Mouse (Mus musculus): ENCODE data around the gene Cox10. TPM values are rescaled to one million over a fixed set of nuclear protein-coding genes. Genes with fewer than 3 reads are reported as not detected.

The Cox10 gene
- total and polyA plus RNA-seq, 3 experiments: 23.4 to 60.3 (median 35.2) TPM

DNA sequence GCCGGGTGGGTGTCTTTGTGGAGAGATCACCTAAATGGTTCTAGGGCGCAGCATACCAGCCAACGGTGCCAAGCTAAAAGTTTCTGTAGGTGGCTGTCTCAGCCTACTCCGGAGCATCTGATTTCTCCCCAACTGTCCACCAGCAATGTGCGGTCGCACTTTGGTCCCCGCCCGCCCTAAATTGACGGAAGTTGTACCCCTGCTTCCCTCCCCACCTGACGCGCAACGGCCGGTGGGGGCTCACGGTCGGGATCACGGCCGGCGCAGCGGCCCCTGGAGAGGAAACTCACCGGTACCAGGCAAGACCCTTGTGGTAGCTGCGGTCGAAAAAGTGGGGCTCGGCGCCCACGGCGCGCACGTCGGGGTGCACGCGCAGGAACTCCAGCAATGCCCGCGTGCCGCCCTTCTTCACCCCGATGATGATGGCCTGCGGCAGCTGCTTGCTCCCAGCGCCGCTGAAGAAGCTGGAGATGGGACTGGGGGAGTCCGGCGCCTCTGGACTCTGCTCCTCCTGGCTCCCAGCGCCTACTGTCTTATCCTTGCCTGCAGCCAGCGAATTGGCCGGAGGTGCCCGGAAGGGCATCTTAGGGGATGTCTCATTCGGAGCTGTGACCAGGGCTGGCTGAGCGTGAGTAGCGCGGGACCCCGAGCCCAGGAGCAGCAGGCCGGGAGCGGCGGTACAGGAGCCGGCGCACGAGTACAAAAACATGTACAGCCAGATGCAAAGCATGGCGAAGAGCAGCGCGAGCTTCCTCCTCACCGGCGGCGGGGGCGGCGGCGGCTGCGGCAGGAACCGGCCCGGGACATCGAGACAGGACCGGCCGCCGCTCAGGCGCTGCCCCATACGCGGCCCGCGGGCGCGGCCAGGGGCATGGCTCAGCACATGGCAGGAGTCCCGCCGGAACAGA lies 158.0 kb downstream of the Cox10 start:
- Histone ChIP-seq H3K36me3 (replicated peaks in 1 of 2; ENCODE audit: control insufficient read depth in 1 of 2, insufficient read depth in 1 of 2, low read length in 1 of 2) (no peaks in the 10 kb centered on the region), H3K27me3 (replicated peaks) (peaks cover 33% of the 10 kb centered on the region), H3K79me2 (replicated peaks; ENCODE audit: control insufficient read depth, extremely low read depth, insufficient read depth, poor library complexity, severe bottlenecking) (no peaks in the 10 kb centered on the region), H3K9me3 (replicated peaks; ENCODE audit: low read length) (no peaks in the 10 kb centered on the region), H3K4me2 (ENCODE audit: insufficient read depth, low read depth, poor library complexity, severe bottlenecking) (peak overlapping the region; percentile 84), H3K9ac (ENCODE audit: insufficient read depth, low read depth) (peak overlapping the region; percentile 20; the same call in 1 of the 2 replicates), H3K4me3 (replicated peaks in 1 of 3; ENCODE audit: low read depth in 2 of 3, low read length in 2 of 3, poor library complexity in 1 of 3) (peak overlapping the region; percentile 53 to 66 (median 65)), H3K4me1 (ENCODE audit: control insufficient read depth in 1 of 2, insufficient read depth in 2 of 2) (peaks cover 0 to 37% of the 10 kb centered on the region in 2 experiments; a peak in 2 of 4 replicates), H3K27ac (ENCODE audit: insufficient read depth, low read depth) (no peak overlapping the region)
- DNase-seq (ENCODE audit: extremely low read depth): peak; percentile 27
- peak; percentile 92; the same call in 1 of the 2 replicates for TF ChIP-seq UBTF (IDR thresholded peaks at IDR 0.05; ENCODE audit: low read depth, low read length)
- TF ChIP-seq IRF4 (IDR thresholded peaks at IDR 0.05; ENCODE audit: low read depth, low read length): no peak
- in situ Hi-C loops (cut with MboI; ENCODE audit: low pct_ligation_motif_present, low pct_unique_long_range_greater_than_20kb, low sequenced_read_pairs): loop anchor here (10.0 kb wide), 2 partner anchors 304 to 514 kb away; partner anchors contain the start of genes F930015N05Rik and Hs3st3a1
- dilution Hi-C loops (cut with MboI; ENCODE audit: extremely low pct_ligation_motif_present, extremely low pct_unique_long_range_greater_than_20kb, low sequenced_read_pairs): no loop called here

DNA sequence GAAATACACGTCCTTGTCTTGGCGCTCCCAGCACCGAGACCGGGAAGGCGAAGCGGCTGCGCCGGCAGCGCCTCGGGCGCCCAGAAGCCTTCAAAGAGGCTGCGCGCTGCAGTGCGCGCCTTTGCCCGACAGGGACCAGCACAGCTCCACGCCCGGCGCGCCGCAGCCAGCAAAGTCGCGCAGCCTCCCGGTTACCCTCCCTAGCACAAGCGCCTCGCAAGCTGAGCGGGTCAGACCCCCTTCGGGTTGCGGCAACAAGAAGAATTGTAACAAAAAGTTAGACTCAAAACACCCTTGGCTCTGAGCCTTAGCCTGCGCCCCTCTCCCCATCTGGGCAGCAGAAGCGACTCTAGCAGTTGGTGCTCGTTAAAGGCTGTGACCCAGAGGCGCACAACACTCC lies 158.7 kb downstream of the Cox10 start:
- Histone ChIP-seq H3K4me3 (replicated peaks in 1 of 3; ENCODE audit: low read depth in 2 of 3, low read length in 2 of 3, poor library complexity in 1 of 3) (peak overlapping the region; percentile 53 to 66 (median 65)), H3K27ac (ENCODE audit: insufficient read depth, low read depth) (no peak overlapping the region), H3K9me3 (replicated peaks; ENCODE audit: low read length) (no peaks in the 10 kb centered on the region), H3K9ac (ENCODE audit: insufficient read depth, low read depth) (peak overlapping the region; percentile 26; the same call in 1 of the 2 replicates), H3K4me2 (ENCODE audit: insufficient read depth, low read depth, poor library complexity, severe bottlenecking) (peak overlapping the region; percentile 84), H3K36me3 (replicated peaks in 1 of 2; ENCODE audit: control insufficient read depth in 1 of 2, insufficient read depth in 1 of 2, low read length in 1 of 2) (no peaks in the 10 kb centered on the region), H3K79me2 (replicated peaks; ENCODE audit: control insufficient read depth, extremely low read depth, insufficient read depth, poor library complexity, severe bottlenecking) (no peaks in the 10 kb centered on the region), H3K27me3 (replicated peaks) (peaks cover 31% of the 10 kb centered on the region), H3K4me1 (ENCODE audit: control insufficient read depth in 1 of 2, insufficient read depth in 2 of 2) (peaks cover 0 to 35% of the 10 kb centered on the region in 2 experiments; a peak in 2 of 4 replicates)
- in situ Hi-C loops (cut with MboI; ENCODE audit: low pct_ligation_motif_present, low pct_unique_long_range_greater_than_20kb, low sequenced_read_pairs) (loop anchor here (10.0 kb wide), 2 partner anchors 304 to 514 kb away; partner anchors contain the start of genes F930015N05Rik and Hs3st3a1), dilution Hi-C loops (cut with MboI; ENCODE audit: extremely low pct_ligation_motif_present, extremely low pct_unique_long_range_greater_than_20kb, low sequenced_read_pairs) (no loop called here)
- peak; percentile 75 for DNase-seq (ENCODE audit: extremely low read depth)
- TF ChIP-seq SIN3A (IDR thresholded peaks at IDR 0.05; ENCODE audit: low read length) (0 out of 2 replicates have a peak, but pooled peaks have one; percentile 24), MAX (IDR thresholded peaks at IDR 0.05; ENCODE audit: low read length) (no peak), CHD2 (IDR thresholded peaks at IDR 0.05; ENCODE audit: low read length) (no peak), JUN (IDR thresholded peaks at IDR 0.05; ENCODE audit: insufficient read depth, low read depth, low read length) (no peak), MAZ (IDR thresholded peaks at IDR 0.05; ENCODE audit: low read depth, low read length) (no peak), NELFE (IDR thresholded peaks at IDR 0.05; ENCODE audit: low read depth, low read length) (no peak; the same call in 1 of the 2 replicates), RCOR1 (conservative IDR thresholded peaks at IDR 0.05; ENCODE audit: low read depth, low read length) (no peak), GABPA (IDR thresholded peaks at IDR 0.05; ENCODE audit: insufficient replicate concordance, low read depth, low read length) (no peak), ZMIZ1 (IDR thresholded peaks at IDR 0.05; ENCODE audit: low read depth, low read length) (0 out of 2 replicates have a peak, but pooled peaks have one; percentile 22), UBTF (IDR thresholded peaks at IDR 0.05; ENCODE audit: low read depth, low read length) (peak; percentile 92), ZC3H11A (IDR thresholded peaks at IDR 0.05; ENCODE audit: low read depth, low read length) (peak; percentile 51), MXI1 (IDR thresholded peaks at IDR 0.05; ENCODE audit: low read depth, low read length) (peak; percentile 36; the same call in 1 of the 2 replicates), BHLHE40 (IDR thresholded peaks at IDR 0.05; ENCODE audit: low read depth, low read length) (0 out of 2 replicates have a peak, but pooled peaks have one; percentile 4), EP300 (IDR thresholded peaks at IDR 0.05; ENCODE audit: low read length) (no peak), HCFC1 (IDR thresholded peaks at IDR 0.05; ENCODE audit: low read depth, low read length) (no peak), MEF2A (IDR thresholded peaks at IDR 0.05; ENCODE audit: borderline replicate concordance, low read depth, low read length) (peak; percentile 51), NRF1 (IDR thresholded peaks at IDR 0.05; ENCODE audit: low read depth, low read length) (peak; percentile 77), ZNF384 (IDR thresholded peaks at IDR 0.05; ENCODE audit: low read depth, low read length) (no peak), IRF4 (IDR thresholded peaks at IDR 0.05; ENCODE audit: low read depth, low read length) (peak; percentile 57; the same call in 1 of the 2 replicates), ETS1 (conservative IDR thresholded peaks at IDR 0.05; ENCODE audit: low read depth, low read length) (no peak), MAFK (IDR thresholded peaks at IDR 0.05; ENCODE audit: insufficient replicate concordance, low read length) (no peak), E2F4 (IDR thresholded peaks at IDR 0.05; ENCODE audit: insufficient replicate concordance, low read depth, low read length) (no peak), TBP (conservative IDR thresholded peaks at IDR 0.05; ENCODE audit: low read depth, low read length) (no peak), CHD1 (IDR thresholded peaks at IDR 0.05; ENCODE audit: low read depth, low read length) (no peak), SMC3 (IDR thresholded peaks at IDR 0.05; ENCODE audit: low read depth, low read length) (peak; percentile 77), USF2 (conservative IDR thresholded peaks at IDR 0.05; ENCODE audit: low read depth, low read length) (no peak), POLR2AphosphoS2 (IDR thresholded peaks at IDR 0.05; ENCODE audit: low read depth, low read length) (no peak), MYC (IDR thresholded peaks at IDR 0.05; ENCODE audit: low read depth, low read length) (peak; percentile 21; the same call in 1 of the 2 replicates), CTCF (conservative IDR thresholded peaks at IDR 0.05 in 1 of 2, IDR thresholded peaks at IDR 0.05 in 1 of 2; ENCODE audit: low read depth in 2 of 2, low read length in 2 of 2) (peak; percentile 23 to 88; a peak in 2 of 4 replicates)

All from CH12.LX (cell line).